Mouse (Mus musculus) midbrain, embryonic 14.5 days (tissue): ENCODE results near the gene Npcd. TPM values are rescaled to one million over a fixed set of nuclear protein-coding genes. Genes with fewer than 3 reads are reported as not detected.
A peak's percentile ranks its signal among the peaks of the same experiment; 100 is the strongest.

ENCODE experiments used
- ATAC-seq: fragments of 200-750 bp; cut with Nextera tagmentation; 2 replicates; pipeline ENCODE4 v1.8.0; 2017; ENCODE audit warnings: moderate number of reproducible peaks, moderate library complexity; ENCODE audit not compliant: low FRiP score, low TSS enrichment
- DNase-seq: peaks from one replicate; pipeline ENCODE4 v3.0.0-alpha.2; 2015
- H3K27ac ChIP-seq: fragments of 300-500 bp; sonication (generic); replicated peaks from 2 replicates; pipeline ENCODE4 v1.5.1; 2014; ENCODE audit warnings: mild to moderate bottlenecking, low read depth, low read length, moderate library complexity
- H3K27me3 ChIP-seq: fragments of 300-500 bp; sonication (generic); 2 replicates; pipeline ENCODE4 v1.6.1; 2014; ENCODE audit warnings: low read length, control low read depth, mixed read lengths; ENCODE audit not compliant: control insufficient read depth, insufficient read depth
- H3K36me3 ChIP-seq: fragments of 300-500 bp; sonication (generic); 2 replicates; pipeline ENCODE4 v1.6.1; 2014; ENCODE audit warnings: low read length, control low read depth; ENCODE audit not compliant: control insufficient read depth, insufficient read depth
- H3K4me1 ChIP-seq: fragments of 300-500 bp; sonication (generic); 2 replicates; pipeline ENCODE4 v1.6.1; 2014; ENCODE audit warnings: mild to moderate bottlenecking, antibody characterized with exemption, low read length, control low read depth; ENCODE audit not compliant: control insufficient read depth, insufficient read depth
- H3K4me2 ChIP-seq: fragments of 300-500 bp; sonication (generic); 2 replicates; pipeline ENCODE4 v1.6.1; 2014; ENCODE audit warnings: mild to moderate bottlenecking, low read length, moderate library complexity
- H3K4me3 ChIP-seq: fragments of 300-500 bp; sonication (generic); replicated peaks from 2 replicates; pipeline ENCODE4 v1.5.1; 2014; ENCODE audit warnings: low read depth, low read length
- H3K9ac ChIP-seq: fragments of 300-500 bp; sonication (generic); replicated peaks from 2 replicates; pipeline ENCODE4 v1.6.1; 2014; ENCODE audit warnings: mild to moderate bottlenecking, low read length, moderate library complexity
- H3K9me3 ChIP-seq: fragments of 300-500 bp; sonication (generic); 2 replicates; pipeline ENCODE4 v1.6.1; 2016; ENCODE audit warnings: low read length, control low read depth, mixed read lengths; ENCODE audit not compliant: control insufficient read depth
- WGBS: fragments of 180-500 bp; shearing (Covaris S2); extraction: QIAGEN DNeasy Blood & Tissue Kit; methylation state at CpG from one replicate; pipeline ENCODE4 v1.1.7; 2014; 5-methylcytosine and 5-hydroxymethylcytosine counted together
- polyA plus RNA-seq: library from polyadenylated mRNA; unstranded; fragments of >200 nt; fragmentation: Nextera tagmentation; extraction: Ambion mirVana; gene quantifications from 2 replicates; pipeline ENCODE4 v1.2.1, GENCODE M21; 2014

Npcd gene
- polyA plus RNA-seq, 1 experiment from 2014 or later, result not detected

- 25% methylated on average over 11 of the region's 11 CpGs for WGBS
- DNase-seq (peak; percentile 84), ATAC-seq (peak; percentile 58; the same call in 1 of the 2 replicates)
- no peak overlapping the region for H3K4me2 ChIP-seq
- no peak overlapping the region for H3K4me3 ChIP-seq
- H3K9ac ChIP-seq, result no peak overlapping the region
- no peak overlapping the region for H3K27ac ChIP-seq
- H3K4me1 ChIP-seq, result peaks cover 6% of the 10 kb centered on the region; the same call in 1 of the 2 replicates
- no peaks in the 10 kb centered on the region for H3K9me3 ChIP-seq
- no peaks in the 10 kb centered on the region for H3K27me3 ChIP-seq
- H3K36me3 ChIP-seq, result no peaks in the 10 kb centered on the region; the same call in 1 of the 2 replicates
Measured at GRCm38 (mm10) chr15:79752742-79753419, 81.2 kb downstream of the Npcd start.

GRCm38 (mm10) chr15:79751772-79752171, 82.3 kb downstream of the Npcd start:
- WGBS, result 85% methylated on average over 17 of the region's 17 CpGs

GRCm38 (mm10) chr15:79750266-79750665, 83.8 kb downstream of the Npcd start:
- DNase-seq (no peak), ATAC-seq (no peak)
- Histone ChIP-seq H3K36me3 (no peaks in the 10 kb centered on the region), H3K9me3 (no peaks in the 10 kb centered on the region), H3K4me1 (no peaks in the 10 kb centered on the region), H3K4me3 (no peak overlapping the region), H3K27ac (no peak overlapping the region), H3K27me3 (no peaks in the 10 kb centered on the region), H3K9ac (no peak overlapping the region), H3K4me2 (no peak overlapping the region)
- WGBS, result 90% methylated on average over 8 of the region's 8 CpGs

More at GRCm38 (mm10) chr15:79751772-79752171, 82.3 kb downstream of the Npcd start:
- no peak for ATAC-seq
- H3K9ac ChIP-seq, result no peak overlapping the region
- no peak for DNase-seq
- no peak overlapping the region for H3K4me2 ChIP-seq
- H3K4me3 ChIP-seq, result no peak overlapping the region
- no peaks in the 10 kb centered on the region; the same call in 1 of the 2 replicates for H3K36me3 ChIP-seq
- H3K9me3 ChIP-seq, result no peaks in the 10 kb centered on the region
- H3K27me3 ChIP-seq, result no peaks in the 10 kb centered on the region
- no peak overlapping the region for H3K27ac ChIP-seq
- peaks cover 6% of the 10 kb centered on the region; the same call in 1 of the 2 replicates for H3K4me1 ChIP-seq

GRCm38 (mm10) chr15:79749162-79749561, 84.9 kb downstream of the Npcd start:
- DNase-seq, result no peak
- H3K4me3 ChIP-seq, result no peak overlapping the region

GRCm38 (mm10) chr15:79747998-79748397, 86.0 kb downstream of the Npcd start:
- no peak overlapping the region for H3K9ac ChIP-seq
- WGBS, result 48% methylated on average over 11 of the region's 11 CpGs
- peak; percentile 74 for DNase-seq
- no peaks in the 10 kb centered on the region for H3K9me3 ChIP-seq
- no peak overlapping the region for H3K4me2 ChIP-seq
- no peak overlapping the region for H3K4me3 ChIP-seq
- H3K27me3 ChIP-seq, result no peaks in the 10 kb centered on the region
- H3K36me3 ChIP-seq, result no peaks in the 10 kb centered on the region
- no peak for ATAC-seq
- H3K27ac ChIP-seq, result no peak overlapping the region
- H3K4me1 ChIP-seq, result peaks cover 3% of the 10 kb centered on the region; the same call in 1 of the 2 replicates

More at GRCm38 (mm10) chr15:79749162-79749561, 84.9 kb downstream of the Npcd start:
- H3K4me2 ChIP-seq, result no peak overlapping the region
- WGBS, result 88% methylated on average over 7 of the region's 7 CpGs
- H3K27me3 ChIP-seq, result no peaks in the 10 kb centered on the region
- no peak overlapping the region for H3K27ac ChIP-seq
- H3K9ac ChIP-seq, result no peak overlapping the region
- H3K9me3 ChIP-seq, result no peaks in the 10 kb centered on the region
- no peak for ATAC-seq
- no peaks in the 10 kb centered on the region for H3K36me3 ChIP-seq
- no peaks in the 10 kb centered on the region for H3K4me1 ChIP-seq

- DNase-seq (no peak), ATAC-seq (no peak)
- Histone ChIP-seq H3K27ac (no peak overlapping the region), H3K4me3 (no peak overlapping the region), H3K27me3 (no peaks in the 10 kb centered on the region), H3K36me3 (no peaks in the 10 kb centered on the region), H3K9me3 (no peaks in the 10 kb centered on the region), H3K4me2 (no peak overlapping the region), H3K4me1 (peaks cover 10% of the 10 kb centered on the region), H3K9ac (no peak overlapping the region)
- WGBS, result 91% methylated on average over 5 of the region's 5 CpGs
Measured at GRCm38 (mm10) chr15:79745883-79746282, 88.2 kb downstream of the Npcd start.

- Histone ChIP-seq H3K4me2 (no peak overlapping the region), H3K9me3 (no peaks in the 10 kb centered on the region), H3K27ac (no peak overlapping the region), H3K27me3 (no peaks in the 10 kb centered on the region), H3K9ac (no peak overlapping the region), H3K4me1 (peaks cover 16% of the 10 kb centered on the region), H3K36me3 (no peaks in the 10 kb centered on the region), H3K4me3 (no peak overlapping the region)
- DNase-seq (no peak), ATAC-seq (no peak)
- 86% methylated on average over 10 of the region's 10 CpGs for whole genome bisulfite sequencing
Measured at GRCm38 (mm10) chr15:79745312-79745711, 88.7 kb downstream of the Npcd start.

GRCm38 (mm10) chr15:79744742-79745141, 89.3 kb downstream of the Npcd start:
- ATAC-seq (no peak), DNase-seq (no peak)
- WGBS, result 76% methylated on average over 8 of the region's 8 CpGs

GRCm38 (mm10) chr15:79744001-79744400, 90.0 kb downstream of the Npcd start:
- 95% methylated on average over 11 of the region's 11 CpGs for WGBS
- Histone ChIP-seq H3K36me3 (peaks cover 7% of the 10 kb centered on the region), H3K27ac (no peak overlapping the region), H3K9me3 (no peaks in the 10 kb centered on the region), H3K27me3 (no peaks in the 10 kb centered on the region), H3K4me3 (no peak overlapping the region), H3K9ac (no peak overlapping the region), H3K4me2 (no peak overlapping the region), H3K4me1 (peaks cover 23% of the 10 kb centered on the region)
- DNase-seq (no peak), ATAC-seq (no peak)

More at GRCm38 (mm10) chr15:79744742-79745141, 89.3 kb downstream of the Npcd start:
- Histone ChIP-seq H3K27ac (no peak overlapping the region), H3K4me3 (no peak overlapping the region), H3K9me3 (no peaks in the 10 kb centered on the region), H3K27me3 (no peaks in the 10 kb centered on the region), H3K4me1 (peaks cover 20% of the 10 kb centered on the region), H3K36me3 (no peaks in the 10 kb centered on the region), H3K9ac (no peak overlapping the region), H3K4me2 (no peak overlapping the region)
